Comparison of ENCODE assay signal across 18 mouse cellular contexts in the genomic region with DNA sequence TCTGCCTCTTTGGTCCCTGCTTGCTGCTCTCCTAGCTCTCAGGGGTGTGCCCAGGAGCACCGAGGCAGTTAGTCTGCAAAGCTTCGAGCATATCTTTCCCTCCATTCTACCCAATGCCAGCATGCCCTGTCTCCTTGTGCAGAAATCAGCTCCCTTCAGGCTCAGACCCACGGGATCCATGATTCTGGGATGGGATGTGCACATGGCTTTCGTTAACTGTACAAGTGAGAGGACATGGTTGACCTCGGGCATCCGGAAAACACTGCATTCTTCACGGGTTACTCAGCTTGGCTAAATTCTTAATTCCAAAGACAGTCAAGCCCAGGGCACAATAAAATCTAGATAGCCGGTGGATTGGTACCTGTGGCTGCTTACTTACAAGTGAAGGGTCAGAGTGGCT.
"Had no signal": no experiment of that assay in that cellular context is flagged by ENCODE, and none has a peak within 500 bp of the region (broad histone marks: within the 10 kb centered on the region; RNA-seq: fewer than 3 reads in every experiment).

No protein-coding gene starts in this region.

- DNase-seq: lung, embryonic 14.5 days; lung, postnatal 10 days; lung, postnatal 4 days; midbrain, embryonic 14.5 days; retina, postnatal 1 day; right cerebral cortex, adult 18-20 months; right cerebral cortex, postnatal 25 days; right cerebral cortex, postnatal 4 days; spleen, adult 18-20 months; thymus, adult 18-20 months; thymus, postnatal 14 days; thymus, postnatal 36 days had no signal

- H3K9me3 ChIP-seq: midbrain, embryonic 10.5 days; midbrain, embryonic 12.5 days; neural tube, embryonic 13.5 days; neural tube, embryonic 15.5 days had no signal

- ATAC-seq: midbrain, embryonic 16.5 days had no signal

- H3K4me3 ChIP-seq: midbrain, embryonic 10.5 days; midbrain, embryonic 12.5 days; myocyte; neural tube, embryonic 13.5 days; neural tube, embryonic 15.5 days had no signal

- H3K27ac ChIP-seq: midbrain, embryonic 10.5 days; midbrain, embryonic 12.5 days; neural tube, embryonic 13.5 days; neural tube, embryonic 15.5 days had no signal

- H3K4me2 ChIP-seq: lung, embryonic 14.5 days; midbrain, embryonic 12.5 days; neural tube, embryonic 13.5 days; neural tube, embryonic 15.5 days had no signal

- H3K4me1 ChIP-seq: midbrain, embryonic 10.5 days; midbrain, embryonic 12.5 days had no signal

- H3K9ac ChIP-seq: lung, embryonic 14.5 days; midbrain, embryonic 12.5 days; neural tube, embryonic 13.5 days; neural tube, embryonic 15.5 days had no signal

- H3K27me3 ChIP-seq: midbrain, embryonic 12.5 days; neural tube, embryonic 13.5 days; neural tube, embryonic 15.5 days had no signal
